Mouse (Mus musculus): ENCODE data around the gene Gm42957. TPM values are rescaled to one million over a fixed set of nuclear protein-coding genes. Genes with fewer than 3 reads are reported as not detected.
A peak's percentile ranks its signal among the peaks of the same experiment; 100 is the strongest.
"Not testable (repeated sequence)": the region's sequence is repeated elsewhere in the genome, so short reads cannot be mapped to it uniquely, and the experiment has no call there.

Gm42957 gene
- polyA plus RNA-seq, 1 experiment from 2014 or later = 0.08 TPM

GRCm38 (mm10) chr3:96683496-96683895 lies 48.2 kb downstream of the Gm42957 start:
- Histone ChIP-seq H3K9ac (replicated peaks) (no peak overlapping the region), H3K27ac (replicated peaks) (no peak overlapping the region)
- 89% methylated on average over 3 of the region's 3 CpGs for WGBS

GRCm38 (mm10) chr3:96684151-96684821 lies 49.0 kb downstream of the Gm42957 start:
- H3K4me2 ChIP-seq (replicated peaks) = peak overlapping the region; percentile 34
- 0 out of 2 replicates have a peak overlapping the region, but pooled peaks have one; percentile 10 for H3K9ac ChIP-seq (replicated peaks)
- ATAC-seq (replicated peaks) = no peak
- peak overlapping the region; percentile 10; the same call in 1 of the 2 replicates for H3K4me3 ChIP-seq
- peaks cover 14% of the 10 kb centered on the region; the same call in 1 of the 2 replicates for H3K4me1 ChIP-seq
- no peaks in the 10 kb centered on the region for H3K36me3 ChIP-seq
- H3K9me3 ChIP-seq = no peaks in the 10 kb centered on the region
- 66% methylated on average over 17 of the region's 17 CpGs for WGBS
- no peaks in the 10 kb centered on the region for H3K27me3 ChIP-seq
- no peak overlapping the region for H3K27ac ChIP-seq (replicated peaks)

More at GRCm38 (mm10) chr3:96683496-96683895, 48.2 kb downstream of the Gm42957 start:
- H3K9me3 ChIP-seq = no peaks in the 10 kb centered on the region
- no peaks in the 10 kb centered on the region for H3K36me3 ChIP-seq
- peaks cover 14% of the 10 kb centered on the region; the same call in 1 of the 2 replicates for H3K4me1 ChIP-seq
- no peak for ATAC-seq (replicated peaks)
- no peak overlapping the region for H3K4me2 ChIP-seq (replicated peaks)
- H3K4me3 ChIP-seq = no peak overlapping the region
- no peaks in the 10 kb centered on the region for H3K27me3 ChIP-seq

DNA sequence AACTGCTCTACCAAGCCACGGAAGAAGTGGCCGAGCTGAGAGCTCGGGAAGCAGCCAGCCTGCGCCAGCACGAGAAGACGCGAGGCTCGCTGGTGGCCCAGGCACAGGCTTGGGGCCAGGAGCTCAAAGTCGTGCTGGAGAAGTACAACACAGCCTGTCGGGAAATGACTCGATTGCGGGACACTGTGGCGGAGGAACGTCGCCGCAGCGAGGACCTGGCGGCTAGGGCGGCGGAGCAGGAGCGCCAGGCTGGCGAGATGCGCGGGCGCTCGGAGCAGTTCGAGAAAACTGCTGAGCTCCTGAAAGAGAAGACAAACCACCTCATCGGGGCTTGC lies 49.5 kb downstream of the Gm42957 start:
- H3K4me3 ChIP-seq = peak overlapping the region; percentile 10

GRCm38 (mm10) chr3:96686057-96686456 lies 50.8 kb downstream of the Gm42957 start:
- H3K36me3 ChIP-seq; H3K4me1 ChIP-seq; H3K9me3 ChIP-seq; H3K9ac ChIP-seq (replicated peaks); ATAC-seq (replicated peaks); H3K27me3 ChIP-seq; H3K4me2 ChIP-seq (replicated peaks); H3K4me3 ChIP-seq; H3K27ac ChIP-seq (replicated peaks): not testable (repeated sequence)
- WGBS = 95% methylated on average over 5 of the region's 5 CpGs

More for the DNA sequence above, 49.5 kb downstream of the Gm42957 start:
- no peaks in the 10 kb centered on the region for H3K36me3 ChIP-seq
- WGBS = 43% methylated on average over 28 of the region's 28 CpGs
- ATAC-seq (replicated peaks) = no peak
- H3K4me2 ChIP-seq (replicated peaks) = peak overlapping the region; percentile 34
- H3K9me3 ChIP-seq = no peaks in the 10 kb centered on the region
- H3K9ac ChIP-seq (replicated peaks) = 0 out of 2 replicates have a peak overlapping the region, but pooled peaks have one; percentile 10
- H3K4me1 ChIP-seq = peaks cover 14% of the 10 kb centered on the region; the same call in 1 of the 2 replicates
- H3K27me3 ChIP-seq = no peaks in the 10 kb centered on the region
- H3K27ac ChIP-seq (replicated peaks) = no peak overlapping the region

DNA sequence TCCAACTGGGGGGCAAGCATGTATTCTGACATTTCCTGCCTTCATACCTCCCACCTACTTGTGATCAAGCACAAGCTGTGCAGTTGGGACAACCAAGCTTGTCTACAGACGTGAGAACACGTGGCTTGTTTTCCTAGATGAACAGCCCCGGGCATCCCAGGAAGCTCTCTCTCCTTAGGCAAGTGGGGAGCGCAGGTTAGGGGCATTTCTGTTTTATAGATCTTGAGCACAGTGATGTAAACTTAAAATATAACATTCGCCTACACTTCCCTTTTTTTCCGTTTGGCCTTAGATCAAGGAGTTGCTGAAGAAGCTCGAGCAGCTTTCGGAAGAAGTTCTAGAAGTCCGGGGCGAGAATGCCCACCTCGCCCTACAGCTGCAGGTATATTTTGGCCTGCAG lies 53.6 kb downstream of the Gm42957 start:
- Histone ChIP-seq H3K9ac (replicated peaks) (no peak overlapping the region), H3K36me3 (no peaks in the 10 kb centered on the region), H3K4me3 (no peak overlapping the region), H3K27me3 (no peaks in the 10 kb centered on the region), H3K4me2 (replicated peaks) (no peak overlapping the region), H3K9me3 (no peaks in the 10 kb centered on the region), H3K4me1 (peaks cover 8% of the 10 kb centered on the region; the same call in 1 of the 2 replicates), H3K27ac (replicated peaks) (no peak overlapping the region)
- 89% methylated on average over 11 of the region's 11 CpGs for WGBS
- ATAC-seq (replicated peaks) = no peak

DNA sequence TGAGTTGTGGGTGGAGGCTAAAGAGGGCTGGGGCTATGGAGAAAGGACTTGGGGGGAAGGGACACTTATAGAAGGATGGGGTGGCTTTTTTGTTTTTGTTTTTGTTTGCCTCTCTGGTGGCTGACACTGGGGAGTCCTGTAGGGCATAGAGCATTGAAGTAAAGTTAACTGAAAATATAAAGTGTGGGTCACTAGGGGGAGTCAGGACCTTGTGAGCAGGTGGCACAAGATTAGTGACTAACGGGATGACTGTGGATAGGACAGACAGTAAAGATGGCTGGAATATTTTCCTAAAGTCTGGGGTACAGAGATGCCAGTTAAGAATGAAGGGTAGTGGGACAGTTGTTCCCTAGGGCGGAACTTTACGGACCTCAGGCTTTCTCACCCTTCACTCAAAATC lies 55.0 kb downstream of the Gm42957 start:
- ATAC-seq (replicated peaks) = no peak
- 53% methylated on average over 3 of the region's 3 CpGs for WGBS
- Histone ChIP-seq H3K36me3 (no peaks in the 10 kb centered on the region), H3K4me3 (no peak overlapping the region), H3K27me3 (no peaks in the 10 kb centered on the region), H3K27ac (replicated peaks) (no peak overlapping the region), H3K4me1 (peaks cover 1% of the 10 kb centered on the region; the same call in 1 of the 2 replicates), H3K9me3 (no peaks in the 10 kb centered on the region), H3K4me2 (replicated peaks) (no peak overlapping the region), H3K9ac (replicated peaks) (no peak overlapping the region)

DNA sequence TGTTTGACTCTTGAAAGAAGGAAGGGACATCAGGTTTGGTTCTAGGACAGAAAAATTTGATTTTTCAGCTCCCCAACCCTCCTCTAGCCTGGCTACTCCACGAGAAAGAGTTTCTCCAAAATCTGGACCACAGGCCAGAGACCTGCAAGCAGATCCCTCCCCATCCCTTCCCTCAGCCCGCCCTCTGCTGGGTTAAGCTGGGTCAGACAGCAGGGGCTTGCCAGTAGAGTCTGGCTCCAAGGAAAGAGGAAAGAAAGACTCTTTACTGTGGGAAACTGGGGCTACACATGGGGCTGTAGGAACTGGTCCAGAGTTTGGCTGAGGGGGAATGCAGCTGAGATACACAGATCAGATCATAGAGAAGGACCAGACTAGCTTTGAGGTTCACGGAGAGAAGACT lies 57.2 kb downstream of the Gm42957 start:
- Histone ChIP-seq H3K4me1 (peaks cover 8% of the 10 kb centered on the region), H3K4me3 (no peak overlapping the region), H3K4me2 (replicated peaks) (no peak overlapping the region), H3K36me3 (no peaks in the 10 kb centered on the region), H3K9me3 (no peaks in the 10 kb centered on the region), H3K9ac (replicated peaks) (no peak overlapping the region), H3K27ac (replicated peaks) (no peak overlapping the region), H3K27me3 (no peaks in the 10 kb centered on the region)
- 12% methylated on average over 3 of the region's 3 CpGs for WGBS
- ATAC-seq (replicated peaks) = no peak

DNA sequence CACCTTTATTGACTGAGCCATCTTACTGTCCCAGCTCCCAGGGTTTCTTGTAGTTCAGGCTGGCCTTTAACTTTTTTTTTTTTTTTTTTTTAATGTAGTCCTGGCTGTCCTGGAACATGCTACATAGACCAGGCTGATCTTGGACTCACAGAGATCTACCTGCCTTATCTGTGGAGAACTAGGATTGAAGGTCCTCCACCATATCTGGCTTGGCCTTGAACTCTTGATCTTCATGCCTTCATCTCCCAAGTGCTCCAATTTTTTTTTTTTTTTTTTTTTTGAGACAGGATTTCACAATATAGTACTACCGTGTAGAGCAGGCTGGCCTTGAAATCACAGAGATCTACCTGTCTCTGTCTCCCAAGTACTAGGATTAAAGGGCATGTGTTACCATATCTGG lies 58.3 kb downstream of the Gm42957 start:
- Histone ChIP-seq H3K36me3 (no peaks in the 10 kb centered on the region), H3K4me3 (no peak overlapping the region), H3K9ac (replicated peaks) (no peak overlapping the region), H3K27ac (replicated peaks) (no peak overlapping the region), H3K9me3 (no peaks in the 10 kb centered on the region), H3K4me2 (replicated peaks) (no peak overlapping the region), H3K27me3 (no peaks in the 10 kb centered on the region), H3K4me1 (peaks cover 11% of the 10 kb centered on the region)
- 87% methylated on average over 1 of the region's 1 CpGs for WGBS
- ATAC-seq (replicated peaks) = no peak

DNA sequence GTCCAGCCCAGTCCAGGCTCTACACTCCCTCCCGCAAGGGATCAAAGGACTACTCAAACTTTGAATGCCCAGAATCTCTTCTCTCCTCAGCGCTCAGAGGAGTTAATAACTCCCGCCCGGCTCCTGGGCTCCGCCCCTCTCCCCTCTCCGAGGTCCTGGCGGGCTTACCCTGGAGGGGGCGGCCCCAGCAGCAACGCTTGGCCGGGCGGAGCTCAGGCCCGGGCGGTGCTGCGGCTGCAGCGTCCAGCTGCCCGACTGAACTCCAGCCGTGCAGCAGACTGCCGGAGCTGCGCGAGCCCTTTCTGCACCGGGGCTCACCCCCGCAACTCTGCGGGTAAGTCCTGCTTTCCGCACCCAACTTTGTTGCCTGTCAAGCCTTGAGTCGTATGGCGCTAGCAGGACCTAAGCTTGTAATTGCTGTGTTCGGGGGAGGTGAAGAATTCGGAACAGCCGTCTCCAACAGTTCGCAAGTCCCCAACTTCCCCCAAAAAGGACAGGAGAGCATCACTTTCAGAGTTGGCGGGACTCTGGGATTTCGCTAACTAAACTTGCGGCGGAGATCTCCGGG lies 61.0 kb downstream of the Gm42957 start, which contains the start of gene Pias3:
Gene Pias3, plus strand, starts transcription at position 187 of the 568 bp plus-strand sequence.
- Histone ChIP-seq H3K9me3 (no peaks in the 10 kb centered on the region), H3K27ac (replicated peaks) (peak within 1 kb of the TSS; percentile 88), H3K9ac (replicated peaks) (peak within 1 kb of the TSS; percentile 82), H3K4me2 (replicated peaks) (peak within 1 kb of the TSS; percentile 75), H3K36me3 (no peaks in the 10 kb centered on the region), H3K27me3 (no peaks in the 10 kb centered on the region), H3K4me1 (peaks cover 11% of the 10 kb centered on the region), H3K4me3 (peak within 1 kb of the TSS; percentile 94)
- ATAC-seq (replicated peaks) = peak; percentile 61
- under 1% methylated on average over 35 of the region's 35 CpGs for WGBS

GRCm38 (mm10) chr3:96696766-96697732 lies 61.8 kb downstream of the Gm42957 start:
- H3K27ac ChIP-seq (replicated peaks) = peak overlapping the region; percentile 88
- no peaks in the 10 kb centered on the region for H3K27me3 ChIP-seq
- WGBS = under 1% methylated on average over 85 of the region's 85 CpGs
- no peaks in the 10 kb centered on the region for H3K9me3 ChIP-seq
- ATAC-seq (replicated peaks) = peak; percentile 91
- peak overlapping the region; percentile 75 for H3K4me2 ChIP-seq (replicated peaks)
- H3K4me3 ChIP-seq = peak overlapping the region; percentile 94
- H3K9ac ChIP-seq (replicated peaks) = peak overlapping the region; percentile 82
- H3K36me3 ChIP-seq = 0 out of 2 replicates have a peak, but pooled peaks cover 1% of the 10 kb centered on the region
- H3K4me1 ChIP-seq = peaks cover 11% of the 10 kb centered on the region

DNA sequence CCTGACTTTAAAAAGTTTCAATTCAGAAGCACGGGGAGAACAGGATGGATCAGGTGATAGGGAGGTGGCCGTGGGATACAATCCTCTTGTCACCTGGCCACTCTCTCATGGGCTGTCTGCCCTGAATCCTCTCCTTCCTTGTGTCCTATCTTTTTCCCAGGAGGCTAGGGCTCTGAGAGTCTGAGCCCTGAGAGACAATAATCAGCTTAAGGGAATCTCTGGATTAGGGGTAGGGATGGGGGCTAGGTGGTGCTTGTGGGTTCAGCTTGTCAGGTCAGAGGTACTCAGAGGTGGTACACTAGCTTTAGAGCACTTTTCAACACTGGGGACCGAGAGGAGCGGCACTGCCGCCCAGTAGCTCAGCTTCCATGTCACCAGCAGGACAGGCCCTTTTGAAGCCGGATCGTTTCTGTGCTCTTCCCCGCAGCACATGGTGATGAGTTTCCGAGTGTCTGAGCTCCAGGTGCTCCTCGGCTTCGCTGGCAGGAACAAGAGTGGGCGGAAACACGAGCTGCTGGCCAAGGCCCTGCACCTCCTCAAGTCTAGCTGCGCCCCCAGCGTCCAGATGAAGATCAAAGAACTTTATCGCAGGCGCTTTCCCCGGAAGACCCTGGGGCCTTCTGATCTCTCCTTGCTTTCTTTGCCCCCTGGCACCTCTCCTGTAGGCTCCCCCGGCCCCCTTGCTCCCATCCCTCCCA lies 63.9 kb downstream of the Gm42957 start:
- WGBS = 57% methylated on average over 19 of the region's 19 CpGs
- no peak overlapping the region for H3K9ac ChIP-seq (replicated peaks)
- ATAC-seq (replicated peaks) = no peak
- H3K27ac ChIP-seq (replicated peaks) = no peak overlapping the region
- H3K27me3 ChIP-seq = no peaks in the 10 kb centered on the region
- no peak overlapping the region for H3K4me3 ChIP-seq
- peaks cover 11% of the 10 kb centered on the region for H3K4me1 ChIP-seq
- peaks cover 8% of the 10 kb centered on the region; the same call in 1 of the 2 replicates for H3K36me3 ChIP-seq
- H3K4me2 ChIP-seq (replicated peaks) = no peak overlapping the region
- no peaks in the 10 kb centered on the region for H3K9me3 ChIP-seq

Data from forebrain, embryonic 15.5 days (tissue).